19 mouse cellular contexts compared by ENCODE assay signal in genomic region chr6:145726986-145727385, GRCm38 (mm10). TPM values are rescaled to one million over a fixed set of nuclear protein-coding genes. Genes with fewer than 3 reads are reported as not detected.
DNase-seq lines count a peak whose midpoint lies in the region; TF ChIP-seq lines count a peak whose summit lies in the region.
"Had no signal": no experiment of that assay in that cellular context is flagged by ENCODE, and none has a peak within 500 bp of the region (broad histone marks: within the 10 kb centered on the region; RNA-seq: fewer than 3 reads in every experiment).

No protein-coding gene starts in this region.

- peak overlapping the region; percentile 20; the same call in 1 of the 2 replicates for H3K27ac ChIP-seq in ES-Bruce4 (ENCODE audit: insufficient read depth, low read length)
- H3K27ac ChIP-seq: embryonic facial prominence, embryonic 12.5 days; embryonic facial prominence, embryonic 15.5 days; gastrocnemius, adult 2 months; hindbrain, embryonic 13.5 days had no signal

- no peaks in the 10 kb centered on the region for H3K27me3 ChIP-seq in E14TG2a.4 (ENCODE audit: insufficient read depth, low read length)
- no peaks in the 10 kb centered on the region for H3K27me3 ChIP-seq in ES-Bruce4 (ENCODE audit: control insufficient read depth, insufficient read depth, low read length, poor library complexity, severe bottlenecking)
- H3K27me3 ChIP-seq: embryonic facial prominence, embryonic 12.5 days; embryonic facial prominence, embryonic 15.5 days; hindbrain, embryonic 13.5 days had no signal

- TF ChIP-seq EP300 in ES-Bruce4 (IDR thresholded peaks at IDR 0.05; ENCODE audit: insufficient read depth, low read depth, low read length) = no peak

- H3K4me1 ChIP-seq in lung, adult 2 months (ENCODE audit: control insufficient read depth, insufficient read depth, low read length) = no peaks in the 10 kb centered on the region
- H3K4me1 ChIP-seq in E14TG2a.4 (replicated peaks; ENCODE audit: low read depth, low read length) = peaks cover 38% of the 10 kb centered on the region
- peaks cover 3% of the 10 kb centered on the region for H3K4me1 ChIP-seq in ES-Bruce4 (ENCODE audit: control insufficient read depth, insufficient read depth, low read length)
- H3K4me1 ChIP-seq: embryonic facial prominence, embryonic 12.5 days; embryonic facial prominence, embryonic 15.5 days had no signal

- no peak for DNase-seq in lung, adult 2 months
- DNase-seq in lung, postnatal 36 days = no peak
- DNase-seq in ZHBTc4 (ENCODE audit: low read depth, low spot score) = peak; percentile 66
- no peak for DNase-seq in adrenal gland, adult 8-10 months
- DNase-seq in gastrocnemius, adult 18-20 months (ENCODE audit: low spot score) = no peak
- DNase-seq: adrenal gland, postnatal 14 days; cerebellum, adult 11 months; cerebellum, adult 2 months; cerebellum, adult 9-11 months; cerebellum, postnatal 25 days; gastrocnemius, adult 2 months; gastrocnemius, postnatal 14 days; heart, adult 11 months had no signal

- no peak overlapping the region for H3K4me3 ChIP-seq in lung, adult 2 months (replicated peaks; ENCODE audit: extremely low read depth, low read depth, low read length)
- H3K4me3 ChIP-seq in E14TG2a.4 (replicated peaks; ENCODE audit: low read length) (no peak overlapping the region; the same call in 1 of the 2 replicates), ES-Bruce4 (ENCODE audit: low read depth, low read length) (no peak overlapping the region)
- H3K4me3 ChIP-seq: embryonic facial prominence, embryonic 12.5 days; embryonic facial prominence, embryonic 15.5 days; gastrocnemius, adult 2 months; hindbrain, embryonic 13.5 days had no signal

- 0 out of 2 replicates have a peak, but pooled peaks have one; percentile 3 for TF ChIP-seq CTCF in lung, adult 2 months (IDR thresholded peaks at IDR 0.05; ENCODE audit: insufficient read depth, low read length)
- peak; percentile 5; the same call in 1 of the 2 replicates for TF ChIP-seq CTCF in E14TG2a.4 (conservative IDR thresholded peaks at IDR 0.05; ENCODE audit: low read length)
- peak; percentile 27 for TF ChIP-seq CTCF in ES-Bruce4 (IDR thresholded peaks at IDR 0.05; ENCODE audit: low read depth, low read length)

- no peak overlapping the region for H3K9ac ChIP-seq in ES-Bruce4 (ENCODE audit: low read depth, poor library complexity, severe bottlenecking)
- H3K9ac ChIP-seq: embryonic facial prominence, embryonic 12.5 days; embryonic facial prominence, embryonic 15.5 days; hindbrain, embryonic 13.5 days had no signal

- no peaks in the 10 kb centered on the region for H3K36me3 ChIP-seq in E14TG2a.4 (ENCODE audit: insufficient read depth, low read length)
- no peaks in the 10 kb centered on the region for H3K36me3 ChIP-seq in ES-Bruce4 (ENCODE audit: control insufficient read depth, insufficient read depth, low read length, poor library complexity, severe bottlenecking)
- H3K36me3 ChIP-seq: embryonic facial prominence, embryonic 12.5 days; embryonic facial prominence, embryonic 15.5 days; hindbrain, embryonic 13.5 days had no signal

- H3K9me3 ChIP-seq in E14TG2a.4 (ENCODE audit: low read length) (no peaks in the 10 kb centered on the region), ES-Bruce4 (replicated peaks; ENCODE audit: control insufficient read depth, insufficient read depth, low read length, poor library complexity, severe bottlenecking) (no peaks in the 10 kb centered on the region)
- H3K9me3 ChIP-seq: embryonic facial prominence, embryonic 12.5 days; embryonic facial prominence, embryonic 15.5 days; hindbrain, embryonic 13.5 days had no signal

- TF ChIP-seq POLR2A in lung, adult 2 months (IDR thresholded peaks at IDR 0.05; ENCODE audit: borderline replicate concordance, extremely low read depth, low read depth, low read length) = no peak
- no peak for TF ChIP-seq POLR2A in ES-Bruce4 (IDR thresholded peaks at IDR 0.05; ENCODE audit: insufficient read depth, low read length)

- 60% methylated on average over 5 of the region's 5 CpGs for WGBS in lung, adult 2 months

RNA-seq across cellular contexts. Expression of gene Rassf8, which starts 19.6 kb away (rescaled TPM):
- 23.0 and 34.2 TPM in 2 replicates for polyA plus RNA-seq in lung, adult 2 months (2012; rRNA removed)
- polyA plus RNA-seq in ES-Bruce4 (2011; ENCODE audit: insufficient read depth, insufficient read length, low read depth, missing spikeins) = 13.8 and 20.8 TPM in 2 replicates
- 10 to 100 TPM; 72.3 to 88.2 (median 80.0) TPM for total RNA-seq in adrenal gland, adult 8-10 months (2022)
- 10 to 100 TPM; 28.6 to 32.2 TPM for total RNA-seq in gastrocnemius, adult 18-20 months (2021)
- total RNA-seq: MEL had no signal
